Mouse (Mus musculus): ENCODE data around the gene Sorcs2. TPM values are rescaled to one million over a fixed set of nuclear protein-coding genes. Genes with fewer than 3 reads are reported as not detected.

Sorcs2 gene
- total RNA-seq, 2 experiments from 2014 or later, result 2.2 to 4.3 TPM

DNA sequence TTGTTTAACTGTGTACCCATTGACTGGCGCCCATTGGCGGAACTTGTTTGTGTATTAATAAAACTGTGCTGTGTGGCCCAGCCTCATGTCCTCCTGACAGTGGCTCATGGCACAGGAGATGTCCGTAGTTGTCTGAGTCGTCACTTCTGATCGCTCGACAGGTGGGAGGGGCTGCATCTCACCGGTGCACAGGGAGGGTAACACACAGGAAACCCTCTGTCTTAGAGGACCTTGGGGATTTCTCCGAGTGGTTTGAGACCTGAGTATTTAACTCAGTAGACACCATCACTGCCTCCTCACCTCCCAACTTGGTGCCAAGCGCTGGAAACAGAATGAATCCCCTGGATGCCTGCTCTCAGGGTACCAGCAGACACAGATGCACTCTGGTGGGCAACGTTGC lies 394.1 kb downstream of the Sorcs2 start:
- no peak for DNase-seq

DNA sequence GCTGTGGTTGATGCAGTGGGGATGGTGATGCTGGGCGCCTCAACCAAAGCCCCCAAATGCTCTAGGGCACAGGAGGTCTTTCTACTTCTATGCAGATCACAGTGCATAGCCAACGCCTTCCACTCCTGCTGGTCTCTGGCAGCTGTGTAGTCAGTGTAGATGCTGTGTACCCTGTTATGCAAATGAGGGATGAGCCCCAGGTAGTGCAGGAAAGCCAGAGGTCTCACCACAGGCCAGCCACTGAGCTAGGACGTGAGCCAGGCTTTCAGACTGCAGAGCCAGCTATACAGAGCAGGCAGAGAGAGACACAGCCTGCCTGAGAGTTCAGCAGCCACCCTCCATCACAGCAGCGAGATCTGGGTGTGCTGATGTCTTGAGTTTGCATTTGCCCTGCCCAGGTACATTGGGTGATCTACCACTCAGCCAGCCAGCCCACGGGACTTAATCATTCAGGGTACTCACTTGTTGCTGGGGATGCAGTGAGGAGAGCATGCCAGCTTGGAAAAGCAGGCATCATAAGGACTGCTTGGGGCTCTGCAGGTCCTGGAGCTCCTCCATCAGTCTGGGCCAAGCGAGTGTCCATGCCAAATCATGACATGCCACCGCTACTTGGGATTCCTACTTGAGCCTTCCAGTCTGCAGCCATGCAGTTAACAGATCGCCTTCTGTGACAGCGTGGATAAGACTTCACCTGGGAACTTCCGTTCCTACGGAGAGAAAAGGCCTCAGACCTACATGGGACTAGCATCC lies 407.8 kb downstream of the Sorcs2 start:
- DNase-seq, result no peak

- DNase-seq, result no peak
Measured at GRCm38 (mm10) chr5:35989506-35989905, 408.4 kb downstream of the Sorcs2 start.

- DNase-seq, result no peak
Measured at GRCm38 (mm10) chr5:35988085-35988484, 409.9 kb downstream of the Sorcs2 start.

GRCm38 (mm10) chr5:35985611-35986010 lies 412.3 kb downstream of the Sorcs2 start:
- no peak for DNase-seq

GRCm38 (mm10) chr5:35981976-35982375 lies 416.0 kb downstream of the Sorcs2 start:
- DNase-seq, result no peak

DNA sequence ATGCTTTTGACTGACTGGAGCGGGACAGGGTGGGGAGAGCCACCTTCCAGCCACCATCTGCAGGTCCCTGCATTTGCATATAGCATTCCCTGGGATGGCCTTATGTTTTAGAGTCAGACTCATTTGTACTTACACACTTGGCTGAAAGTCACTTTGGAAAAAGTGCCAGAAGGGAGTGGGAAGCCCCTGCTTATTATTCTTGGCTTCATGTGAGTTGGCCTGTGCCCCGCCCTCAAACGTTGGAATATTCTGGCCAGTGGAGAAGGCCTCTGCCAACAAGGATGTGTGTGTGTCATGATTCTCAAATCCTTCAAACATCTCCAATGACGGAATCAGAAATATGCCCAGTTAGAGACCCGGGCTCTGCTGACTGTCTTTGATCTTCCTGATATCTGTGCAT lies 416.6 kb downstream of the Sorcs2 start:
- no peak for DNase-seq

GRCm38 (mm10) chr5:35980542-35980941 lies 417.4 kb downstream of the Sorcs2 start:
- DNase-seq, result no peak

DNA sequence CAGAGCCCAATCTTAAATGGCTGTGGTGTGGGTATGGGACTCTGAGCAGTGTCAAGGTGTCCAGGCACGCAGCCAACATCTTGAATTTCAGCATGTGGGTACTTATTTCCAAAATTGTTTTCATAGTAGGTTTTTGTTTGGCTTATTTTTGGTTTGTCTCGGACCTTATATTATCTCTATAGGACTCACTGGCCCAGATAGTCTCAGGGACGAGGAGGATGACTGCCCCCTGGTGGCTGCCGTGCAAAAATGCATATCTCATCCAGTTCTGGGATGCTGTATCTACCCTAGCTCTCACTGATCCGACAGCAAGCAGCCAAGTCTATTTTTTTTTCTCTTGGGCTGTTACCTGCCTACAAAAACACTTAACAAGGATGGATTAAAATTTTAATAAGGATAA lies 422.3 kb downstream of the Sorcs2 start:
- peak; percentile 44 for DNase-seq

GRCm38 (mm10) chr5:35974265-35974664 lies 423.7 kb downstream of the Sorcs2 start:
- no peak for DNase-seq

- DNase-seq, result peak; percentile 82
Measured at GRCm38 (mm10) chr5:35973800-35974199, 424.1 kb downstream of the Sorcs2 start.

GRCm38 (mm10) chr5:35972739-35973138 lies 425.2 kb downstream of the Sorcs2 start:
- no peak for DNase-seq

DNA sequence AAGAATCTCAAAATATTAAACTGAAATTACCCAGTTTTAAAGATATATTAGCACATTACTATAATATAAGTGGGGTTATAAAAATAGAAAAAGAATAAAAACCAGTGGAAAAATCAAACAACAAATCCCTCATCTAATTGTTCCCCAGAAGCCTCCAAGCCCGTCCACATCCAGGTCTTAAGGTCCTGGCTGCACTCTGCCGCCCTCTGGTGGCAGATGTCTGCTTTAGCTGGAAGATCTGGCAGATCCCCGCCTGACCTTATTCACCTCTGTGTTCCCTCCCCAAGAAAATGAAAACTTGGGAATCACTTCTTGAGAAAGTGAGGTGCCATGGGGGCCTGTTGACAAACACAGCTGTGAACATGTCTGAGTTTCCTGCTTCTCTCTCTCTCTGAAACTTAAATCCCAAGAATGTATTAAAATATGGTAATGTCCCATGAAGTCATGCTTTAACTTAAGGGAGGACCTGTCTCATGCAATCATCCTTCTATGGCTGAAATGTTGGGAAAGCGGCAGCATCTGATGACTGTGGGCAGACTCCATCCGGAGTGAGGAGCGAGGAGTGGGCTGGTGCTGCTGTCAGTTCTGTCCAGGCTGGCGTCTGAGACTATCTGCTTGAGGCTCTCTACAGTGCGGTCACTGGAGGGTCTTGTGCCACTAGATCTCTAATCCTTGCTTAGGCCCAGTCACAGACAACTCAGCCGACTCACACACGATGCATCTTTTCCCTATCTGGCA lies 425.9 kb downstream of the Sorcs2 start:
- DNase-seq, result peak; percentile 53

- peak; percentile 67 for DNase-seq
Measured at GRCm38 (mm10) chr5:35970380-35971105, 427.4 kb downstream of the Sorcs2 start.

DNA sequence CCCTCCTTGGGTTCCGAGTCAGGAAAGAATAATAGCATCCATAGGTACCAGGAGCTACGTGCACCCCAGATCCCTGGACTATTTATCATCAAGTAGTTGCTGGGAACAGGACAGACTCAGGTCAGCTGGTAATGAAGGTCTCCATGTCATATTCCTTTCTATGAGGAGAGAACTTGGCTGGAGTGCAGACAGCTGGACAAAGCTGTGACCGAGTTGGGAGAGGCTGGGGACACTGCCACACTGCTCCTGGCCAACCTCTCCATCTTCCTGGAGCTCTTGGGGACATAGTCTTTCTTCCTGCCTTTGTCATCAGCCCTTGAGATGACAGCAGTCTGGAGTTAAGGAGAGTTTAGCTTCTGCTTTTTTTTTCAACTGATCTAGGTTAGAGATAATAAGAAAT lies 428.1 kb downstream of the Sorcs2 start:
- DNase-seq, result no peak

Small RNA genes within 50 kb of the gene (microRNA-seq; reads per million reads assigned to microRNA genes)
- 53.0 to 63.0 reads per million in 2 experiments for gene Mir7689 (ENCODE audit: borderline replicate concordance in 2 of 2)

Other genes starting within 250 kb of the Sorcs2 start
- not detected for gene Psapl1, start 194.1 kb downstream of the Sorcs2 start, total RNA-seq (2021)
- gene Grpel1, start 66.9 kb upstream of the Sorcs2 start, total RNA-seq (2021), result 10 to 100 TPM; 31.7 to 33.2 TPM
- 10 to 100 TPM; 10.5 to 11.6 TPM for gene Tada2b, start 86.1 kb upstream of the Sorcs2 start, total RNA-seq (2021)
- under 1 TPM; 0.08 to 0.11 TPM for gene Ccdc96, start 86.4 kb upstream of the Sorcs2 start, total RNA-seq (2021)
- gene Tbc1d14, start 195.1 kb upstream of the Sorcs2 start, total RNA-seq (2021), result 10 to 100 TPM; 12.6 to 13.5 TPM

Measured in gastrocnemius, postnatal 25 days (tissue).